Mouse (Mus musculus) NIH3T3 (cell line): ENCODE results near the gene Sdf4.

Source experiments
- DNase-seq: peaks from one replicate; pipeline ENCODE4 v3.0.0-alpha.2; 2012; ENCODE audit warnings: low read depth

Gene Sdf4

DNA sequence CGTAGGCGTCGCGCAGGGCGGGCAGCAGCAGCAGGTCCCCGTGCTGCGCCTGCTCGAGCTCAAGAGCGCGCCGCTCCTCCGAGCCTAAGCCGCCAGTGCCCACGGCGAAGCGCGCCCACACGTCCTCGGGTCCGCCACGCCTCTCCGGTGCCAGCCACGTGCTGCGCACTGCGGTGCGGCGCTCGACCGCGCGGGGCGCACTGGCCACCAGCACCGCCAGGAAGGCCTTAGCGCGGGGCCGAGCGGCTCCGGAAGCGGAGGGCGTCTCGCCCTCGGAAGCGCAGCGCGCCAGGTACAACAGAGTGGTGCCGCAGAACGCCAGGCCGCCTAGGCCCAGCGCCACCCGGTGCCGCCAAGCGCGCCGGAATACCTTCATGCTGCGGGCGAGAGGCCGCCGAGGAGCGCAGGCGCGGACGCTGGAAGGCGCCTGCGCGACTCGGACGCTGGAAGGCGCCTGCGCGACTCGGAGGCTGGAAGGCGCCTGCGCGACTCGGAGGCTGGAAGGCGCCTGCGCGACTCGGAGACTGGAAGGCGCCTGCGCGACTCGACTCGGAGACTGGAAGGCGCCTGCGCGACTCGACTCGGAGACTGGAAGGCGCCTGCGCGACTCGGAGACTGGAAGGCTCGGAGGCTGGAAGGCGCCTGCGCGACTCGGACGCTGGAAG lies at the start of gene Sdf4, which contains the start of gene B3galt6:
TSS of gene Sdf4 (plus strand) at position 632 of the 665 bp plus-strand sequence.
TSS of gene B3galt6 (minus strand) at position 409 of the 665 bp plus-strand sequence.
- peak; percentile 92 for DNase-seq

DNA sequence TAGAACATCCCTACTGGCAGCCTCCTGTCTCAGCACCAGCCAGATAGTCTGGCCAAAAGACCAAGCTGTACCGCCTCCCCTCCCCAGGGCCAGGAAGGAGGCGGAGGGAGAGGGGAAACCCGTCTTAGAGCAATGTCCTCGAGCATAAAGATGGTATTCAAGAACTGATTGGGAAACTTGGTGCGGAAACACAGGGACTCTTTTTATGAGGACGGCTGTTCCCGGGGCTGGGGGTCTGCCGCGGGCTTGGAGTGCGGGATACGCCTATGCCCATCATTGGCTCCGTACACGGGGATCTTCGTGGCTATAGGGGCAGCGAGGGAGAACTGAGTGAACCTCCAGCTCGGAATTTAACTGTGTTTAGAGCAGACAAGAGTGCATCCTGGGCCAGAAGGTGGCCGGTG lies 49.6 kb upstream of the Sdf4 start:
- peak; percentile 58 for DNase-seq

DNA sequence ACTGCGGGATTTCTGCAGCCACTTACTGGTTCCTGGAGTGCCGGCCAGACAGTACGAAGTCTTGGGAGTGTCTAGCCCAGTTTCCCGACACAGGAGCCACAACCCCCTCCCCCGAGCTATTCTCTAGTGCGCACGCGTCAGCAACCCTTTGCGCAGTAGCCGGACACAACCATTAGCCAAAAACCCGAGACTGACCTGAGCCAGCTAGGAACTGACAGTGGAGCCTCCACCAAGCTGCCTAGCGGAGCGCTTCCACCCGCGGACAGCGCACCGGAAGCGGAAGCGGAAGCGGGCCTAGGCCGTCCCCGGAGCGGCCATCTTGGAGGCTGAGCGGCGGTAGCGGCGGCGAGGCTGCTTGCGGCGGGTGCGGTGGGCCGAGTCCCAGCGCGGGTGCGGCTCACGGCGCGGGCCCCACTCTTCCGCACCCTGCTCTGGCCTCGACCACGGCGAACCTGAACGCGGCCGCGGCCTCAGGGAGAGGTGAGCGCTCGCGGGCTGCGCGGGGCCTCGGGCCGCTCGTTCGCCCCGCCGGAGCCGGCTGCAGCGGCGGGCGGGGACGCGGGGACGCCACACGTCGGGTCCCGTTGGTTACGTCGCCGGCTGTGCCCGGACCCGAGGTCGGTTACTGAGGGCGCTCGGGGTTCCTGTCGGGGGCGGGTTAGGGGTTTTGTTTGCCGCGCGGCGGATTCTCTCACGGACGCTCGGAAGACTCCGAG lies 49.0 kb upstream of the Sdf4 start, which contains the start of gene Ube2j2:
TSS of gene Ube2j2 (plus strand) at position 298 of the 716 bp plus-strand sequence.
- peak; percentile 96 for DNase-seq

DNA sequence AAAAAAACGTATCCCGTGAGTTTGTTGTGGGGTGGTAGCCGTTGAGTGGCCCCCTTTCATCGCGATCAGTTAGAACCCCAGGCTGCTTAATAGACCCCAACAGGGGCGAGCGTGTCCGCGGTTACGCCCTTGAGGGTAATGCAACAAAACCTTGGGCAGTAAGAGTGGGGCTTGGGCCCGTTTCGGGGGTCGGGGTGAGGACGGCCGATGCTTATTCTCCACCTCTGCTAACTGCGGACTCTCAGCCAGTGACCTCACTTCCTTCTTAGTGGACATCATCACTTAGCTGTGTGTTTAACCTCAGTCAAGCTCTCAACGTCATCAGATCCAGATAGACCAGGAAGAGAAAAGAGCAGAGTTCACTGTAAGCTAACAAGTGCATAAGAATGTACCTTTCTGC lies 48.4 kb upstream of the Sdf4 start:
- no peak for DNase-seq

DNA sequence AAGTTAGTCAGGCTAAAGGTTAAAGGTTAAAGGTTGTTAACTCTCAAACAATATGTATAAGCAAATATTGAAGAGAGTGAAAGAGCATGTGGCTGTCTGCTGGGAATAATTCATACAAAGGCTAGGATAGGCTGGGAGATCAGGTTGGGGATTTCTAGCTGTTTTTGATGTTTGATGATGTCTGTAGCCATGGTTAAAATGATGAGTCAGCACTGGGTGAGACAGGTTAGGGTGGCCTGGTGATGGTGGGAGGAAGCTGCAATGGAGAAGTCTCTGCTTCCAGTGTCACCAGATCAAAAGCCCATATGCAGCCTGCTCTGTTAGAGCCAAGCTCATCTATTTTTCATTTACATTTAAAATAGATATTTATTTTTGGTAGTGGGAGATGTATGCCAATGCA lies 45.6 kb upstream of the Sdf4 start:
- DNase-seq: no peak

- DNase-seq: no peak
These were observed 37.2 kb upstream of the Sdf4 start for GRCm38 (mm10) chr4:155955491-155955890.

DNA sequence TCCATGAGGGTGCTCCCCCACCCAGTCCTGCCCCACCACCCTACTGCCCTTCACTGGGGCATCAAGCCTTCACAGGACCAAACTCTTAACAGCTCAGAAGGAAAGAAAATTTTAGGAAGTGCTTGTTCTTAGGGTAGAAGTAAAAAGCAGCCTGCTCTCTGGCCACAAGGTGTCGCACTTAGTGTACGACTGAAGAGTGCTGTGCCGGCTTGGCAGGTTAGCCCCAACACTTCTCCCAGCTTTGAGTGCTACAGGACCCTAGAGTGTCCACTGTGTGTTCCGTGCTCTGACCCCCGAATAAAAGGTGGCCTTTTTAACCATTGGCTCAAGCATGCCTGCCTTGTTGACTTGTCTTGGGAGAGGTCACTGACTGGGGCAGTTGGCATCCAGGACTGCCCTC lies 33.4 kb upstream of the Sdf4 start:
- DNase-seq: peak; percentile 86

- DNase-seq: no peak
These were observed 30.3 kb upstream of the Sdf4 start, which contains the start of gene C1qtnf12 for GRCm38 (mm10) chr4:155962167-155962971. Gene C1qtnf12, plus strand, starts transcription at chr4:155962318.

- DNase-seq: no peak
These were observed 29.6 kb upstream of the Sdf4 start for GRCm38 (mm10) chr4:155963106-155963505.

- DNase-seq: no peak
These were observed 28.3 kb upstream of the Sdf4 start for GRCm38 (mm10) chr4:155964396-155964795.

- DNase-seq: no peak
These were observed 23.5 kb upstream of the Sdf4 start for GRCm38 (mm10) chr4:155969043-155969653.

DNA sequence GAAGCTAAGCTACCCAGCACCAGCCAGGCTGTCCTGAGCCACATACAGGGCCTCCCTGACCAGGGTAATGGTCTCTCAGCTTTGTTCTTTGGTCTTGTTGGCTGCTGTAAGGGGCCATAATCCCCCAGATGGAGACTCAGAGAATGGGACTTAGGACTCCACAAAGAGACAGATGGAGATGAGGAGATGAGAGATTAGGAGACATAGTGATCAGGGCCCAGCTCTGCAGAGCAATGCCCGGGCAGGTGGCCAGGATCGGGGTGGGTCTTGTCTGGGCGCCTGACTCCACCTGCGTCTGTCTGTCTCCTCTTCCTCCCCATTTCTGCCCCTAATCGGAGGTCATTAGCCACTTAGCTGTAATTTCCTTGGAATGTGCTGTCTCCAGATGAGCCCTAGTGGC lies 22.4 kb upstream of the Sdf4 start:
- no peak for DNase-seq

DNA sequence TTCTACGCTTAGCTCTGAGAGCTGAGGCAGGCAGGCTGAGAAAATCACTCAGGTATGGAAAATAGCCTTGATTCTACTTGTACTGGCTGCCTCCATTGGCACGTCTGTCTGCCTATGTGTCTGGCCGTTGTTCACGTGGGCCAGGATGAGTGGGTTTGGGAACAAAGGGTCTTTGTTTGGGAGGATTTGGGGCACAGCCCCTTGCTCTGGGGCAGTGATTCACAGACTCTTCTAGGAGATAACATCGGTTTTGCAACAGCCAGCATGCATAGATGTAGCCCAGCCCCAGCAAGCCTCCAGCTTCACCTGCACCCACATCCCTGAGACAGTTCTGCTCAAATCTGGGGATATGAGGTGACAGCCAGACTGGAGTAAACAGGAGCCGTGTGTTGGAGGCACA lies 20.0 kb upstream of the Sdf4 start:
- no peak for DNase-seq

DNA sequence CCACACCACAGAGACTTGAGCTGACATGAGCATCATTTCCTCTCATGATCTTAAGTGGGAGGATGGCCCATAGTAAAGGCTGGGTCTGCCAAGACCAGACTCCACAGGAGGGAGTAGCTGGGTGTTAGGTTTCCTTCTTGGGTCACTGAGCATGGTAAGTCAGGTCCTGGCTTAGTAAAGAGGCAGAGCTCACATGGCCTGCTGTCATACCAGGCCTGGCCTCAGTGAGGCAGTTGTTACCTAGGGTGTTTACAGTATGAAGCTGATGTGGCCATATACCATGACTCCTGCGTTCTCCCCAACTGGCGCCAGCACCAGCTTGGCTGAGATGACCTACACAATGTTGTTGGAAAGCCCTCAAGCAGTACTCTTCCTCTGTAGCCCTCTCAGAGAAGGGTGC lies 19.4 kb upstream of the Sdf4 start:
- no peak for DNase-seq

- DNase-seq: no peak
These were observed 11.1 kb upstream of the Sdf4 start for GRCm38 (mm10) chr4:155981436-155982082.

GRCm38 (mm10) chr4:155983788-155984187 lies 8.9 kb upstream of the Sdf4 start:
- no peak for DNase-seq

DNA sequence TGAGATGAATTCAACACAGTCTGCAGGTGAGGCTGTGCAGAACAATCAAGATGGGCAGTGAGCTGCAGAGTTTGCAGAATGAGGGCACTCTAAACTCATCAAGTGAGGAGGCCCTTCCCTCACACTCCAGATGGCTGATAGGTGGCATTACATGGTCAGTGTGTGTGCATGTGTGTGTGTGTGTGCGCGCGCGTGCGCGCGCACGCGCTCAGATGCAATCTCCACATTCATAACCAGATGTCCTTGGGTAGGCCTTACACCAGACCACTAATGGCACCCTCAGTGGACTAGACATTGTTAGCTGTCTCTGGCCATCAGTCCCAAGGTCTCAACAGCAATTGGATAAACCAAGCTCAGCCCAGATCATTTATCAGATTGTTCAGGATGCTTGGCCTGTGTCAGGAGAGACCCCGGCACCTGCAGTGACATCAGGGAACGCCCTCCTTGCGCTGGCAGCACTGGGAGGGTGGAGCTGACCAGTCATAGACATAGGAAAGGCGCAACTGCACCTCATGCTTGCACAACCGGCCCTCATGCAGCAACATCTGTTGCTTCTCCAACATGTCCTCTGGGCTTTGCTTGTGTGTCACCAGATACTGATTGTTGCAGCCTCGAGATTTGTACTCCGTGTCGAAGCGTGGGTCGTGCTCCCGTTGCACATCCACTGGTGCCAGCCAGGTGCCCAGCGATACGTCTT lies 1.3 kb upstream of the Sdf4 start:
- DNase-seq: peak; percentile 21

DNA sequence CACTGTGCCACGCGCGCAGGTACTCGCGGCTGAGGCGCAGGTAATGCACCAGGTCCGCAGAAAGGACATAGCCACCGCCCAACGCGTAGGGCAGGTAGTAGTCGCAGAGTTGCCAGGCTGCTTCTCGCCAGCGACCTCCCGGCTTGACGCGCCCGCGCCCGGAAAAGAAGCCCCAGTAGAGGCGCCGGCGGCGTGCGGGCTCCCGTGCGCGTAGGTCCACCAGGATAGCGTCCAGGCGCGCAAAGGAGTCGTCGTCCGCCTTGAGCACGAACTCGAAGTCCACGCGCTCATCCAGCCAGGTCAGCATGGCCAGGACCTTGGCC lies 803 bp upstream of the Sdf4 start:
- DNase-seq: no peak

- peak; percentile 93 for DNase-seq
These were observed 355 bp downstream of the Sdf4 start for GRCm38 (mm10) chr4:155992906-155993547.

DNA sequence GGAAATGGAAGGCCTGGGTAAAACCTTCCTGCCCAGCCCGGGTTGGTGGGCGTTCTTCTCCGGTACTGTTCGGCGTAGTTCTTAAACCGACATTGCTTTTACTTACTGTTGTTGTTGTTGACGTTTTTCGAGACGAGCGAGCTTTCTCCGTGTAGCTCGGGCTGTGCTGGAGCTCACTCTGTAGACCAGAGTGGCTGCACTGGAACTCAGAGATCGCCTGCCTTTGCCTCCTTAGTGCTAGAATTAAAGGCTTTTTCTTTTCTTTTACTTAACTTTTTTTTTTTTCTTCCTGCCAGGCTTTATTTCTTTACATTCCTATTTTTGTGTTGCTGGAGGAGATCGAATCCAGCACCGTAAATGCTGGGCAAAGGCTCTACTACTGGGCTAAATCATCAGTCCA lies 934 bp downstream of the Sdf4 start:
- no peak for DNase-seq

- DNase-seq: no peak
These were observed 11.4 kb downstream of the Sdf4 start for GRCm38 (mm10) chr4:156004109-156004508.
